Mouse (Mus musculus): Measurements from ENCODE around the gene Clta.

DNA sequence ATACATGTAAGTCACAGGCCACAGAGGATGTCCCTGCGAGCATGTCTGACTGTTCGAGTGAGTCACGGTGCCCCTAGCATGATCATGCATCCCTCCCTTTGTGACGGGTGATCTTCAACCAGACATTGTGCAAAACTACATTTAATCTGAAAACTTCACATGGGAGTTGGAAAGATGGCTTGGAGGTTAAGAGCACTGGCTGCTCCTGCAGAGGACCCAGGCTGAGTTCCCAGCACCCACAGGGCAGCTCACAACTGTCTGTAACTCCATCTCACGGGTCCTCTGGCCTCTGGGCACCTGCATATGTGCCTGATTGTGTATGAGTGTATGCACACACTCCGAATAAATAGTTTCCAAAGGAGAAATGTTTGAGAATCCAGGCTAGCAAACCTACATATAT, 20.0 kb downstream of the Clta start:
- no peak for TF ChIP-seq CTCF (IDR thresholded peaks at IDR 0.05; ENCODE audit: insufficient read depth, low read depth, low read length)
- no peak for TF ChIP-seq POLR2A (IDR thresholded peaks at IDR 0.05; ENCODE audit: insufficient read depth, low read depth, low read length)
